Mouse (Mus musculus): ENCODE measurements around the gene 4930579G24Rik.

DNA sequence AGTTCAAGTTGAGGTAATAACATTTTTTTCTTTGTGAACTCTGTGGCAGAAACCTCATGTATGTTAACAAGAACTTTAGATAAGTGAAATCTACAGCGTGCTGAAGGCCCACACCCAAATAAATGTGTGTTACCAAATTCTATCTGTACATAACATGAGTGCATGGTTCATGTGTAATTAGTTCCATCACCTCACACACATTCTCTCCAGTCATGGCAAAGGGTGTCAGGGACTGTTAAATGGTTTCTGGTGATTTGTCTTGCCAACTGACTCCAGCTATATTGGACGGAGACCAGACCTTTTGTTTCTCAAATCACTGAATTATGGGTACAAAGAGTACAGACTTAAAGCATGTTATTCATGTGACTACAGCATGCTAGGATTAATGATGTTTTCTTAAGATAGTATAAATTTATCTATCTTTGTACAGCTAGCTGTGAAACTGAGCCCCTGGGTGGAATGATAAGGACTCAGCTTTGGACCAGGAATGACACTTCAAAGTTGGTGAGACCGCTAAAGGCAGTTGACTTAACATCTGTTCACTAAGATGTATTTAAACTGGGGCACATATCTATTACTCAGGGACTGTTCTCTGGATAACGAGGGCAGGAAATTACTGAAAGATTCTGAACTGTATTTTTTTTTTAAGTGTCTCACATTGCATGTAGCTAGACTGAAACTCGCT lies 48.8 kb upstream of the 4930579G24Rik start:
- no peak for TF ChIP-seq GATA1 (IDR thresholded peaks at IDR 0.05; ENCODE audit: borderline replicate concordance, low read length)
- no peak for TF ChIP-seq FLI1 (IDR thresholded peaks at IDR 0.05; ENCODE audit: low read length)
